Mouse (Mus musculus): ENCODE results near the gene Olfr572. TPM values are rescaled to one million over a fixed set of nuclear protein-coding genes. Genes with fewer than 3 reads are reported as not detected.

Gene Olfr572
- polyA plus RNA-seq (2015; fragmentation: Nextera tagmentation; extraction: Ambion mirVana) = not detected in 2 replicates

DNA sequence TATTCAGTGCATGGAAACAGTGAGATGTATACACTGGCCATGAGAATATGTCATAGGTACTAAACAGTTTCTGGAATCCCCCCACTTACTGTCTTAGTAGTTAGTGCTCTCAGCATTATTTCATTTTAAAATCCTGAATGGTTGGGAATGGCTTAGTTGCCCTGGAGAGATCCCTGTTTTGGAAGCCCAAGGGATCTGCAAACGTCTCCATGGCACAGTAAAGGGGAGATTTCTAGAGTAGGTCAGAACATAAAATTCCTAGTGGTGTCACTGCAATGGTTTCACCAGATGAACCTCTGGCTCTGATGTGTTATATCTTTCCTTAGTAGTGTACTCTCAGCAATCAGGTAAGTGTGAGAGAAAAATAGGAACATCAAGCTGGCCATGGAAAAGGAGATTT, at the start of gene Olfr572:
Gene Olfr572 (plus strand): TSS at position 301 of the 400 bp plus-strand sequence.
- ATAC-seq (ENCODE audit: borderline replicate concordance, extremely low read depth, low FRiP score, low TSS enrichment) = no peak
- 47% methylated on average over 1 of the region's 1 CpGs for WGBS
- no peaks in the 10 kb centered on the region for H3K36me3 ChIP-seq
- no peak within 1 kb of the TSS for H3K4me2 ChIP-seq
- no peak within 1 kb of the TSS for H3K9ac ChIP-seq
- no peaks in the 10 kb centered on the region for H3K4me1 ChIP-seq
- H3K4me3 ChIP-seq = no peak within 1 kb of the TSS
- no peaks in the 10 kb centered on the region for H3K27me3 ChIP-seq
- no peaks in the 10 kb centered on the region for H3K9me3 ChIP-seq
- H3K27ac ChIP-seq = no peak within 1 kb of the TSS

DNA sequence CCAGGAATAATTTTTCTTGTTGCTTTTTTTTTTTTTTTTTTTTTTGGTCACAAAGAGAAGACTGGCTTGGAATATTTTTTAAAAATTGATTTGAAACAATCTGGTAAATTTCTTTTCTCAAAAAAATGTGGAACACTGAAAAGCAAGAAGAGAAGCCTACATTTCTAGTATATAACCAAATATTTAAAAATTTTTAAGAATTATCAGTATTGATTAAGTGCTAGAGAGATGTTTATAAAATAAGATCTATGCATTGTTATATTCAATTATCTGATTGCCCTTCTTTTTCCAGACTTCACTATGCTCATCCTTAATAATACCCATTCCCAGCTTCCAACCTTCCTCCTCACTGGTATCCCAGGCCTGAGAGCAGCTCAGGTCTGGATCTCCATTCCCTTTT, 47.4 kb upstream of the Olfr572 start, which contains the start of gene Olfr568:
Gene Olfr568 (plus strand): TSS at position 301 of the 400 bp plus-strand sequence.
- no peak for ATAC-seq (ENCODE audit: borderline replicate concordance, extremely low read depth, low FRiP score, low TSS enrichment)
- Histone ChIP-seq H3K9me3 (no peaks in the 10 kb centered on the region), H3K27me3 (no peaks in the 10 kb centered on the region), H3K36me3 (no peaks in the 10 kb centered on the region), H3K9ac (no peak within 1 kb of the TSS), H3K4me3 (no peak within 1 kb of the TSS), H3K4me2 (no peak within 1 kb of the TSS), H3K27ac (no peak within 1 kb of the TSS), H3K4me1 (no peaks in the 10 kb centered on the region)

DNA sequence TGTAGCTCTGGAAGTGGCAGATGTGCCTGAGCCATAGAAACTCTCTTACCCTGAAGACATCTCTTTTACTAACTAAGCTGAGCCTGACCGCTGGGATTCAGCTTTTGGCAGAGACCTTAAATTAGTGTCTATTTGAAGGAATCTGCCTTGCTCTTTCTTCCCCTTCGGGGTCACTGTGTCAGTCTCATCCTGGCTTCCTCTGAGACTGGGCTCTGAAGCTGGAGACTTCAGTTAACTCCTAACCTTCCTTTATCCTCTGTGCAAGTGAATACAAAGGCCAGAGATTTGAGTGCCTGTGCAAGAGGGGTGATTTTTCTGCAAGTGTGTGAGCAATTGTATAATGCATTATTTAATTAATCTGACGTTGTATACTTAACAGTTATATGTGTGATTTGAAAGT, 33.4 kb upstream of the Olfr572 start, which contains the start of gene Olfr569:
Gene Olfr569 (minus strand): TSS at position 101 of the 400 bp plus-strand sequence.
- H3K9me3 ChIP-seq = no peaks in the 10 kb centered on the region
- H3K36me3 ChIP-seq = no peaks in the 10 kb centered on the region
- H3K27me3 ChIP-seq = no peaks in the 10 kb centered on the region
- no peak within 1 kb of the TSS for H3K27ac ChIP-seq
- ATAC-seq (ENCODE audit: borderline replicate concordance, extremely low read depth, low FRiP score, low TSS enrichment) = no peak
- H3K4me1 ChIP-seq = no peaks in the 10 kb centered on the region
- no peak within 1 kb of the TSS for H3K9ac ChIP-seq
- no peak within 1 kb of the TSS for H3K4me3 ChIP-seq
- 61% methylated on average over 3 of the region's 3 CpGs for WGBS
- H3K4me2 ChIP-seq = no peak within 1 kb of the TSS

DNA sequence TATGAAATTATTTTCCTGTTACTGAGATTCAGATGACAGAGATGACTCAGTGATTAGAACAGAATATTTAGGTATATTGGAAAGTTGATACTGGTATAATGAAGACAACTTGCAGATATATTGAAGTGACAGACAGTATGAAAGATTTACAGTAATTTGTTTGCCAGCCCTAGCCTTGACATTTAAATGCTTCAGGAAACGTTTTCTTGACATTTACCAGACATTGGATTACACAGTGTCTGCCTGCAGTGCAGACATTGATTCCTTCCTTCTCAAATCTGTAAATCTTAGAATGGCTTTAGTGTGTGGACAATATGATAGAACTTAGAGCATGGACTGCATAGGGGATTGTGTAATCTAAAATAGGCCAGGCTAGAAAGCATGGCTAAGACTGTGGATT, 8.9 kb upstream of the Olfr572 start:
- H3K4me1 ChIP-seq = no peaks in the 10 kb centered on the region
- H3K4me3 ChIP-seq = no peak overlapping the region
- no peak overlapping the region for H3K27ac ChIP-seq
- no peaks in the 10 kb centered on the region for H3K27me3 ChIP-seq
- ATAC-seq (ENCODE audit: borderline replicate concordance, extremely low read depth, low FRiP score, low TSS enrichment) = no peak
- WGBS = 18% methylated on average over 1 of the region's 1 CpGs
- H3K36me3 ChIP-seq = no peaks in the 10 kb centered on the region
- no peak overlapping the region for H3K9ac ChIP-seq
- no peak overlapping the region for H3K4me2 ChIP-seq
- H3K9me3 ChIP-seq = no peaks in the 10 kb centered on the region

DNA sequence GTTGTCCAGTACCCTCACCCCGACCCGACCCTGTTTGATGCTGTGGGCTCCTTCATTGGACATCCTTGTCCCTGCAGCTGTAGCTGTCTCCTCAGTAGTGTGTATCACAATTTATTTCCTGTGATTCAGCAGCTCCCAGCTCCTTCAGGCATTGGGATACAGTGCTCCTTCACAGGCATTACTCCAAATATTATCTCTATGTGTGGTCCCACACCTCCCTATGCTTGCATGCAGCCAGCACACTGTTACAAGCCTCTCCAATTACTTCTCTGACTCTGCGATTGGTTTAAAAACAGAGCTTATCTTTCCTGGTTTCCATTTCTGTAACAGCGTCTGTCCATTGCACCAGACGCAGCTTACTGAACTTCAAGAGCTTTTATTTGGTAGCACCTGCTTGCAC, 7.8 kb upstream of the Olfr572 start:
- Histone ChIP-seq H3K27ac (no peak overlapping the region), H3K4me2 (no peak overlapping the region), H3K9me3 (no peaks in the 10 kb centered on the region), H3K4me3 (no peak overlapping the region), H3K36me3 (no peaks in the 10 kb centered on the region), H3K9ac (no peak overlapping the region), H3K4me1 (no peaks in the 10 kb centered on the region), H3K27me3 (no peaks in the 10 kb centered on the region)
- 33% methylated on average over 5 of the region's 5 CpGs for WGBS
- ATAC-seq (ENCODE audit: borderline replicate concordance, extremely low read depth, low FRiP score, low TSS enrichment) = no peak

DNA sequence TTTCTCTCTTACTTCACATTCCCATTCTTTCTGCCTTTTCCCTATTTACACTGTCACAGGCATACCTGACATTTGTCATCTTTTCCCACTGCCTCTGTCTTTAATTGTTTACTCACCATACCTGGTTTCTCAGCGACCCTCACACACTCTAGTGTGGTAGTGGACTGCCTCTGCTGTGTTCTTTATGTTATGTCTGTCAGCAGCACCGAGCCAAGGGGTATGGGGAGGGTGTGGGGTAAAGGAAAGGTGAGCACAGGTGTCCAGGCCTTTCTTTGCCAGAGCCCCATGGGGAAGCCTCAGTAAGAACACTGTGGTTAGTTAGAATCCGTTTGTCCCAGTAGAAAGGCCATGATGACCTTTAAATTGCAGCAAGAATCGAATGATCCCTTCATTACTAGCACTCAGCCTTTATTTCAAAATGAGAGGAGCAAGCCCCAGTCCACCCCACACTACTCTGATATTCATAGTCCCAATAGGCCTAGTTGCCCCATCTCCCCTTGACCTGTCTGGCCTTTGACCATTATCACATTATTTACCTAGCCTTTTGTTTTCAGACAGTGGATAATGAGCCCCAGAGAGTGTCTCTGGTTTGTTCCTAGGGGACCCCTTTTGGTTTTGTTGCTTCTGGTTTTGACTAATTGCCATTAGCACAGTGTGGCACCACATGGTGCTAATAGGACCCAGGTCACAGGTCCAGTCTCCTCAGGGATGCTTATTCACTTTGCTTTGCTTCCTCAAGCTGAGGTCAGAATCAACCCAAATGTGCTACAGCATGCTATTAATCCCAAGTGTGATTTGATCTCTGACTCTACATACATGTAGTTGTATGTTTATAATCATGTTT, 7.0 kb upstream of the Olfr572 start, which contains the start of gene Olfr571:
Gene Olfr571 (minus strand): TSS at position 505 of the 844 bp plus-strand sequence.
- WGBS = 53% methylated on average over 4 of the region's 4 CpGs
- H3K4me3 ChIP-seq = no peak within 1 kb of the TSS
- H3K36me3 ChIP-seq = no peaks in the 10 kb centered on the region
- no peak within 1 kb of the TSS for H3K4me2 ChIP-seq
- no peak for ATAC-seq (ENCODE audit: borderline replicate concordance, extremely low read depth, low FRiP score, low TSS enrichment)
- H3K4me1 ChIP-seq = no peaks in the 10 kb centered on the region
- H3K9me3 ChIP-seq = no peaks in the 10 kb centered on the region
- H3K9ac ChIP-seq = no peak within 1 kb of the TSS
- no peak within 1 kb of the TSS for H3K27ac ChIP-seq
- H3K27me3 ChIP-seq = no peaks in the 10 kb centered on the region

DNA sequence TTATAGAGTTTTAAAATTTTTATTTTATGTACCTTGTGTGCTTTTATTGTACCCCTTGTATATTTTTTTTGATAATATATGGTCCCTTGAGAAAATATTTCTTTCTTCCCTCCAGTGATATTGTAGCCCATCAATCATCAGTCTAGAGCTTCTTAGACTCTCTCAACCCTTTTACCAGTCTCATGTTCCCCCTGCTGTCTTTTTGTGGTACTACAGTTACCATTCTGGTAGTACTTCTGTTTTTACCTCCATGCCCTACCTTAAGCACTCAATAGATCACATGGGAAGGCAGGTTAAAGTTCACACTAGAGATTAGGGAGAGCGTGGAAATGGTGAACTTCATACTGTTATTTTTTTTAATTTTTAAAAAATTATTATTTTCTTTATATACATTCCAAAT, 4.6 kb upstream of the Olfr572 start:
- no peak overlapping the region for H3K4me2 ChIP-seq
- no peaks in the 10 kb centered on the region for H3K4me1 ChIP-seq
- 8% methylated on average over 1 of the region's 1 CpGs for WGBS
- H3K27ac ChIP-seq = no peak overlapping the region
- H3K27me3 ChIP-seq = no peaks in the 10 kb centered on the region
- no peaks in the 10 kb centered on the region for H3K36me3 ChIP-seq
- no peak overlapping the region for H3K4me3 ChIP-seq
- H3K9me3 ChIP-seq = no peaks in the 10 kb centered on the region
- ATAC-seq (ENCODE audit: borderline replicate concordance, extremely low read depth, low FRiP score, low TSS enrichment) = no peak
- H3K9ac ChIP-seq = no peak overlapping the region

DNA sequence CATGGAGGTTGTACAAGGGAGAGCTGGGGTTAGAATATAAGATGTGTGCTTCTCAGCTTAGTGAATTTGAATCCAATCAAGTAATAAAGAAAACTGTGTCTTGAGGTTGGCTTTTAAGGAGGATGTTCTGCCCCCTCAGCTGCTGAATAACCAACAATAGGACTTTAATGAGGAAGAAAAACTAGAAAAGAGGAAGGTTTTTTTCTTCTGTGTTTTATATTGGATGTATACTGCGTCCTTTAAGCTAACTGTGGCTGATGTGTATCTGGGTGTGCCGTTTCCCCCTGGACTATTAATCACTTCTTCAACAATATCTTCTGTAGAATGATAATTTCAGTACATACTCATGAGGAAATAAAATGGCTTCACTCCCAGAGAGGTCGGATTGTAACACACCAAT, 2.9 kb downstream of the Olfr572 start:
- no peaks in the 10 kb centered on the region for H3K36me3 ChIP-seq
- H3K9ac ChIP-seq = no peak overlapping the region
- H3K27ac ChIP-seq = no peak overlapping the region
- no peak for ATAC-seq (ENCODE audit: borderline replicate concordance, extremely low read depth, low FRiP score, low TSS enrichment)
- no peak overlapping the region for H3K4me2 ChIP-seq
- WGBS = 58% methylated on average over 3 of the region's 3 CpGs
- no peaks in the 10 kb centered on the region for H3K9me3 ChIP-seq
- no peak overlapping the region for H3K4me3 ChIP-seq
- H3K4me1 ChIP-seq = no peaks in the 10 kb centered on the region
- no peaks in the 10 kb centered on the region for H3K27me3 ChIP-seq

DNA sequence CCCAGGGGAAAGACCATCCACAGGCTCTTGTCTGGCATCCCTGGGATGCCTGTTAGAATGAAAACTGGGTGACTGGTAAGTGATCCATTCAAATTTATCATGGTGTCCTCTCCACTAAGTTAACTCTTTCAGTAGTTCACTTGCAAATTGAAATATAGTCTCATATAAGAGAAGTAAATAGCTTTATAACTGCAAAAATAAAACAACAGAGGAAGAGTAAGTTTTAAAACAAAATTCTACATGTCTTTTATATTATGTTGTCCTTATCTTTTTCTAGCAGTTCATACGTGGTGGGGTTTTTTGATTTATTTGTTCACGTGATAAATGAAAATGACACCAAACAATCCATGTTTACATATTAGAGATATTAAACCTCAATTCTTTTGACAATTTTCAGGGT, 18.3 kb downstream of the Olfr572 start, which contains the start of gene Olfr573-ps1:
Gene Olfr573-ps1 (minus strand): TSS at position 101 of the 400 bp plus-strand sequence.
- no peaks in the 10 kb centered on the region for H3K9me3 ChIP-seq
- H3K36me3 ChIP-seq = no peaks in the 10 kb centered on the region
- no peak within 1 kb of the TSS for H3K9ac ChIP-seq
- no peak for ATAC-seq (ENCODE audit: borderline replicate concordance, extremely low read depth, low FRiP score, low TSS enrichment)
- H3K4me3 ChIP-seq = no peak within 1 kb of the TSS
- no peak within 1 kb of the TSS for H3K27ac ChIP-seq
- 76% methylated on average over 2 of the region's 2 CpGs for WGBS
- no peak within 1 kb of the TSS for H3K4me2 ChIP-seq
- H3K4me1 ChIP-seq = no peaks in the 10 kb centered on the region
- no peaks in the 10 kb centered on the region for H3K27me3 ChIP-seq

DNA sequence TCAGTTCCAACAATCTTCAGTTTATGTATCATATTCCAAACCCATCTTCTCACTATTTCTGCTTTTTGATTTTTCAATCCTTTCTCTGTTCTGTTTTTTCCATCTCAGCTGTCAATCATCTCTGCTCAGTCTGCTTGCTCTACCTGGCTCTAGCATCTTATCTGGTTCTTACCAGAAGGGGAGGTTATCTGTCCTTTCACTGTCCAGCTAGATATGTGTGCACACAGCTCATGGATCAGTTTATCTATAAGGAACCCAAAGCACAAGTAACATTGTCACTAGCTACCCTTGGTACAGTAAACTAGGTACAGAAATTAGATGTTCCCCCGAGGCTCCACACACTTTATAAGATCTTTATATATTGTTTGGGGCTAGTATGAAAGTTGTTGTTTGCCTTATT, 19.2 kb downstream of the Olfr572 start:
- ATAC-seq (ENCODE audit: borderline replicate concordance, extremely low read depth, low FRiP score, low TSS enrichment) = no peak

DNA sequence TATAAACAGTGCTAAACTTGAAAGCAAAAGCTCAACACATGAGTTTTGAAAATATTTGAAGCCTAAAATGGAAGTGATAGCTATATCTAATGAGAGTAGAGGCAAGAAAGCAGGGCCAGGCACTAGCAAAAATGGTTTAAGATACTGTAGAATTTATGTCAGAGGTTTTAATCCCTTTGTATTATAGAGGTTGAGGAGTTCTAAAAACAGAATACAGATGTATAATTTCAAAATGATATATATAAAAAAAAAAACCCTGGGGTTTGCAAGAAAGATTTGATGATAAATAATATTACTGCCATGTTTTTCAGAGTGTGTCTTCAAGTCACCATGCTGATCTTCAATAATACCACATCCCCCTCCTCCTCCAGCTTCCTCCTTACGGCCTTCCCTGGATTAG, 24.0 kb downstream of the Olfr572 start, which contains the start of gene Olfr574:
Gene Olfr574 (plus strand): TSS at position 301 of the 400 bp plus-strand sequence.
- no peaks in the 10 kb centered on the region for H3K4me1 ChIP-seq
- H3K36me3 ChIP-seq = no peaks in the 10 kb centered on the region
- H3K27me3 ChIP-seq = no peaks in the 10 kb centered on the region
- ATAC-seq (ENCODE audit: borderline replicate concordance, extremely low read depth, low FRiP score, low TSS enrichment) = no peak
- H3K4me3 ChIP-seq = no peak within 1 kb of the TSS
- no peak within 1 kb of the TSS for H3K27ac ChIP-seq
- no peaks in the 10 kb centered on the region for H3K9me3 ChIP-seq
- no peak within 1 kb of the TSS for H3K9ac ChIP-seq
- 85% methylated on average over 1 of the region's 1 CpGs for WGBS
- H3K4me2 ChIP-seq = no peak within 1 kb of the TSS

More for the DNA sequence above, 19.2 kb downstream of the Olfr572 start:
- Histone ChIP-seq H3K4me3 (no peak overlapping the region), H3K4me1 (no peaks in the 10 kb centered on the region), H3K27ac (no peak overlapping the region), H3K27me3 (no peaks in the 10 kb centered on the region), H3K4me2 (no peak overlapping the region), H3K9me3 (no peaks in the 10 kb centered on the region), H3K9ac (no peak overlapping the region), H3K36me3 (no peaks in the 10 kb centered on the region)
- 83% methylated on average over 1 of the region's 1 CpGs for WGBS

DNA sequence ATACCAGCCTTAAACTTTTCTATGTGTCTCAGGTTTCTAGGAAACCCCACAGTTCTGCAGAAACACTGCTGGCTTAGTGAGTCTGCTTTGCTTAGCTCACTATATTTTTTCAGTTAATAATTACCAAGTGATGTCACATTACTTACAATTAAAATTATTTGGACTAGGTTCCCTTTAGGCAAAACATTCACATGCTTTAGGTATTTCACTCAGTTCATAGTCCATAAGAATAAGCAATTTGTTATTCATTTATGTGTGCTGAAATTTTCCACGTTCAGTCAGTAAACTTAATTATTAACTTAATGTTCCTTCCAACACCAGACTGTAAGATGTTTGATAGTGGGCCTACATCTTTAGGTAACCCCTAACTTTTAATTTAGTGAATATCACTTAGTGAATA, 26.5 kb downstream of the Olfr572 start:
- Histone ChIP-seq H3K27ac (no peak overlapping the region), H3K9me3 (no peaks in the 10 kb centered on the region), H3K36me3 (no peaks in the 10 kb centered on the region), H3K9ac (no peak overlapping the region), H3K4me2 (no peak overlapping the region), H3K4me1 (no peaks in the 10 kb centered on the region), H3K27me3 (no peaks in the 10 kb centered on the region), H3K4me3 (no peak overlapping the region)
- ATAC-seq (ENCODE audit: borderline replicate concordance, extremely low read depth, low FRiP score, low TSS enrichment) = no peak
- WGBS = 37% methylated on average over 1 of the region's 1 CpGs

All from lung, embryonic 15.5 days (tissue).